Mouse (Mus musculus): ENCODE measurements around the gene H2-Oa. TPM values are rescaled to one million over a fixed set of nuclear protein-coding genes. Genes with fewer than 3 reads are reported as not detected.
A peak's percentile ranks its signal among the peaks of the same experiment; 100 is the strongest.

The H2-Oa gene
- polyA plus RNA-seq, 1 experiment: 9.5 TPM

DNA sequence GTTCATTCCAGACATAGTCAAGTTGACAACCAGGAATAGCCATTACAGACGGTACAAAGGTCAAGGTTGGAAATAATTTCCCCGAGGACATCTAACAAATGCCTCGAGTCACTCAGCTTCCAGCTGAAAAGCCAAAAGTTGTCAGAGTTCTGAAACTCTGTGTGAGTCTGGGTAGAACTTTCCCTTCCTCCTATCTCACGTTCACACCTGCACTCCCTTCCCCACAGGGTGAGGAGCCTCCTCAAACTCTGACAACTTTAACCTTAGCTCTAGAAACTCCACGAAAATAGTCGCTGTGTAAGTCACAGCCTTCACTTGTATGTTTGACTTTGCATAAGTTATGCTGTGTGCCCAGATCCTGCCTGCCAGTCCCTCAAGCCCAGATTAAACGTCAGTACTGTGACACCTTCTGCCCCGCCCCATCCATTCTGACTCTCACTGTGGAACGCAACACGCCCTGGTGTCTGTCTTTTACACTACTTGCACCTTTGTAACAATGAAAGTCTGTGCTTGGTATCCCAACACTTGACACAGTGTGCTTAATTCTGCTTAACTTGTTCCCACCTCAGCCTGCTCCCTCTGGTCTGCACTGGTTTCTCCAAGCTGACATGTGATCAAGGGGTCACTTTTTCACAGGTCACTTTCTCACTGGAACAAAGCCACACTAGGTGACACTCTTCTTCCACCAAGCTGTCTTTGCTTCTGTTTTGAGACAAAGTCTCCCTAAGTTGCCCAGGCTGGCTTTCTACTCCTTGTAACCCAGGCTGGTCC is 6.8 kb downstream of the H2-Oa start:
- Histone ChIP-seq H3K9me3 (peaks cover 11% of the 10 kb centered on the region), H3K4me3 (replicated peaks) (no peak overlapping the region), H3K4me1 (peaks cover 74% of the 10 kb centered on the region), H3K27me3 (replicated peaks) (peaks cover 8% of the 10 kb centered on the region), H3K36me3 (replicated peaks; ENCODE audit: low read length) (peaks cover 12% of the 10 kb centered on the region)
- no peak for TF ChIP-seq GATA1 (IDR thresholded peaks at IDR 0.05; ENCODE audit: borderline replicate concordance, low read length)

- H3K9me3 ChIP-seq: peaks cover 4% of the 10 kb centered on the region
- peaks cover 5% of the 10 kb centered on the region for H3K36me3 ChIP-seq (replicated peaks; ENCODE audit: low read length)
- H3K4me3 ChIP-seq (replicated peaks): no peak overlapping the region
- H3K4me1 ChIP-seq: peaks cover 70% of the 10 kb centered on the region
- TF ChIP-seq GATA1 (IDR thresholded peaks at IDR 0.05; ENCODE audit: borderline replicate concordance, low read length) (no peak), FLI1 (IDR thresholded peaks at IDR 0.05; ENCODE audit: low read length) (no peak)
- peaks cover 8% of the 10 kb centered on the region for H3K27me3 ChIP-seq (replicated peaks)
Observed at GRCm38 (mm10) chr17:34099531-34099930, 7.4 kb downstream of the H2-Oa start.

DNA sequence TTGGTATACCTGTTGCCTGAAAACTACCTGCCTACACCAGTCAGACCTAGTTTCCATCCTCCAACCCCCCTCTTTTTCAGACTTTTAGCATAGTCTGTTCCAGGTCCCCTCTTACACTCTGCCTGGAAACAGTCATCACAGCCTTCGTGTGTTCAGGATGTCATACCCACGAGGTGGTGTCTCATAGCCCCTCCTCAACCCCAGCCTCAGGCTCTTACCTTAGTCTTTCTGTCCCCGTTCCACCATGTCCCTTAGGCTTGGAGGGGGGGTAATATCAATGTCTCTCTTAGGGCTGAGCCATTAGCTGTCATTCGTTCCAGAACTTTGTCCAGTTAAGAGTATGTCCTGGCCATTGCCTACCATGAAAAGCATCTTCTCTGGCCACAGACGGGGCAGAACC is 9.0 kb downstream of the H2-Oa start:
- Histone ChIP-seq H3K9me3 (0 out of 2 replicates have a peak, but pooled peaks cover 3% of the 10 kb centered on the region), H3K4me3 (replicated peaks) (peak overlapping the region; percentile 89), H3K4me1 (peaks cover 57% of the 10 kb centered on the region), H3K36me3 (replicated peaks; ENCODE audit: low read length) (no peaks in the 10 kb centered on the region), H3K27me3 (replicated peaks) (peaks cover 8% of the 10 kb centered on the region)
- TF ChIP-seq FLI1 (IDR thresholded peaks at IDR 0.05; ENCODE audit: low read length) (no peak), GATA1 (IDR thresholded peaks at IDR 0.05; ENCODE audit: borderline replicate concordance, low read length) (no peak)

DNA sequence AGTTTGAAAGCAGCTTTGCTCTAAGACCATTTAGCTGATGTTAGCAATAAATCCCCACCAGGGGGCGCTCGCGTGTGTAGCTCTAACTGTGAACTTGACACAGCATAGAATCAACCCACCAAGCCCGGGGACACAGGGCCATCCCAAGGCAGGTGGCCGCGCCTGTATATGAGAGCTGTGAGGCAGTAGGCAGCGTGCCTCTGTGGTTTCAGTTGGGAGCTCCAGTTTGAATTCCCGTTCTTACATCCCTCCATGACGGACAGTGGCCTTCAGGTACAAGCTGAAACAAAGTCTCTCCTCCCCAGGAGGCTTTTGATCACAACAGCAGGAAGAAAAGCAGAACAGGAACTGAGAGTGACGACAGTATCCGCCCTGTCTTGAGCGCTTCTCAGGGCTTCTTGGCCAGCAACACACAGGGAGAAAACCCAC is 9.5 kb downstream of the H2-Oa start:
- Histone ChIP-seq H3K27me3 (replicated peaks) (peaks cover 8% of the 10 kb centered on the region), H3K4me1 (peaks cover 57% of the 10 kb centered on the region), H3K9me3 (0 out of 2 replicates have a peak, but pooled peaks cover 3% of the 10 kb centered on the region), H3K4me3 (replicated peaks) (peak overlapping the region; percentile 89), H3K36me3 (replicated peaks; ENCODE audit: low read length) (no peaks in the 10 kb centered on the region)
- TF ChIP-seq GATA1 (IDR thresholded peaks at IDR 0.05; ENCODE audit: borderline replicate concordance, low read length) (no peak), FLI1 (IDR thresholded peaks at IDR 0.05; ENCODE audit: low read length) (no peak)

- TF ChIP-seq FLI1 (IDR thresholded peaks at IDR 0.05; ENCODE audit: low read length) (no peak), GATA1 (IDR thresholded peaks at IDR 0.05; ENCODE audit: borderline replicate concordance, low read length) (no peak)
- H3K9me3 ChIP-seq: 0 out of 2 replicates have a peak, but pooled peaks cover 3% of the 10 kb centered on the region
- peaks cover 8% of the 10 kb centered on the region for H3K27me3 ChIP-seq (replicated peaks)
- H3K36me3 ChIP-seq (replicated peaks; ENCODE audit: low read length): no peaks in the 10 kb centered on the region
- H3K4me1 ChIP-seq: peaks cover 60% of the 10 kb centered on the region
- peak overlapping the region; percentile 35 for H3K4me3 ChIP-seq (replicated peaks)
Observed at GRCm38 (mm10) chr17:34102831-34103230, 10.7 kb downstream of the H2-Oa start.

DNA sequence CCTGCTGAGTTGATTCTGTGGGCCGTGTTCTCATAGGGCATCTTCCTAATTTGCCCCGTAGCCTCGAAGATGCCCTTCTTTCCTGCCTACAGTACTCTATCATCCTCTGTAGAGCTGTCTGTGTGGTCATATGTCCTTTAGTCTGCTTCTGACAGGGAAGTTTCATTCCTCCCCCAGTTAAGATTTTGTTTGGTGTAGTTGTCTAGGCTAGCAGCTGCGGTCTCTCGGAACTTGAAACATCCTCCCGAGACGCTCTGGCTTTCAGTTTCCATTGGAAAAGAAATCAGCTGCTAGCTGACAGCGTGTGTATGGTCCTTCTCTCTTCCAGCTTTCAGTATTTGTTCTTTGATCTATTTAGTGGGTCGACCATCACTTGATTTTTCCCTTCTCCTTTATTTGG is 12.7 kb downstream of the H2-Oa start:
- 0 out of 2 replicates have a peak, but pooled peaks cover 3% of the 10 kb centered on the region for H3K9me3 ChIP-seq
- H3K27me3 ChIP-seq (replicated peaks): peaks cover 6% of the 10 kb centered on the region
- peaks cover 10% of the 10 kb centered on the region for H3K36me3 ChIP-seq (replicated peaks; ENCODE audit: low read length)
- H3K4me1 ChIP-seq: peaks cover 62% of the 10 kb centered on the region
- no peak overlapping the region for H3K4me3 ChIP-seq (replicated peaks)
- TF ChIP-seq GATA1 (IDR thresholded peaks at IDR 0.05; ENCODE audit: borderline replicate concordance, low read length) (no peak), FLI1 (IDR thresholded peaks at IDR 0.05; ENCODE audit: low read length) (no peak)

DNA sequence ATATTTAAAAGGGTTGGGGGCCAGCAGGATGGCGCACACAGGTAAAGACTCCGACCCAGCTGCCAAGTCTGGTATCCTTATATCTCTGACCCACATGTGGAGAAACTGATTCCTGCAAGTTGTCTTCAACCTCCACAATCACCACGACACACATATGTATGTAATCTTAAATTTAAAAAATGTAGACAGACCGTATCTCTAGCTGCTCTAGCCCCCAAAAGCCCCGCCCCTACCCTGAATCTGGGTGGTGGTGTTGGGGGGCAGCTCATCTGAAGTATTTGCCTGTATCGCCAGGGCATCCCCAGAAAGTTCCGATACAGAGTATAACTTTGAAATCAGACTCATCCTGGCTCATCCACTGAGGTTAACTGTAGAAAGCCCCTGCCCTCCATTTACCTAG is 14.4 kb downstream of the H2-Oa start:
- peaks cover 27% of the 10 kb centered on the region for H3K36me3 ChIP-seq (replicated peaks; ENCODE audit: low read length)
- 0 out of 2 replicates have a peak, but pooled peaks cover 3% of the 10 kb centered on the region for H3K9me3 ChIP-seq
- H3K4me1 ChIP-seq: peaks cover 55% of the 10 kb centered on the region
- H3K4me3 ChIP-seq (replicated peaks): no peak overlapping the region
- TF ChIP-seq GATA1 (IDR thresholded peaks at IDR 0.05; ENCODE audit: borderline replicate concordance, low read length): no peak
- no peak for TF ChIP-seq FLI1 (IDR thresholded peaks at IDR 0.05; ENCODE audit: low read length)
- no peaks in the 10 kb centered on the region for H3K27me3 ChIP-seq (replicated peaks)

DNA sequence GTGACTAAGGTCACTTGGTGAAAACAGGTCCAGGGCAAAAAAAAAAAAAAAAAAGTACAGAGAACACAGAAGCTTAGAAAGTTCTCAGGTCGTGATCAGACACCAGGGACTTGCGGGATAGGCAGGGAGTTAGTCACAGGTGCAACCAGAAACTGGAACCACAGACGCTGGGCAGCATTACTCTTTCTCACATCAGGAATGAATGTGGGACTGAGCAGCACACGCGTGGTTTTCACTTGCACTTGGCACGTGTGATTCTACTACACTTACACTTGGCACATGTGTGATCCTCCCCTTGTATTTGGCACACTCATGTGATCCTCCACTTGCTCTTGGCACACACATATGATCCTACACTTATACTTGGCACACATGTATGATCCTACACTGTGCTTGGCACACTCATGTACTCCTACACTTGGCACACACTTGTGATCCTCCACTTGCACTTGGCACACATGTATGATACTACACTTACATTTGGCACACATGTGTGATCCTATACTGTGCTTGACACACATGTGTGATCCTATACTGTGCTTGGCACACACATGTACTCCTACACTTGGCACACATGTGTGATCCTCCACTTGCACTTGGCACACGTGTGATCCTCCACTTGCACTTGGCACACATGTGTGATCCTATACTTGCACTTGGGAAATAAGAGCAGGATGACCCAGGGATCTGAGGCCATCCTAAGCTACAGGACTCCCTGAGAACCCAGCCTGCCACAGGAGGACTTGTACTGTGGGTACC is 15.1 kb downstream of the H2-Oa start:
- H3K9me3 ChIP-seq: 0 out of 2 replicates have a peak, but pooled peaks cover 3% of the 10 kb centered on the region
- peaks cover 48% of the 10 kb centered on the region for H3K4me1 ChIP-seq
- H3K4me3 ChIP-seq (replicated peaks): peak overlapping the region; percentile 0
- no peaks in the 10 kb centered on the region for H3K27me3 ChIP-seq (replicated peaks)
- TF ChIP-seq FLI1 (IDR thresholded peaks at IDR 0.05; ENCODE audit: low read length) (no peak), GATA1 (IDR thresholded peaks at IDR 0.05; ENCODE audit: borderline replicate concordance, low read length) (no peak)
- H3K36me3 ChIP-seq (replicated peaks; ENCODE audit: low read length): peaks cover 35% of the 10 kb centered on the region

DNA sequence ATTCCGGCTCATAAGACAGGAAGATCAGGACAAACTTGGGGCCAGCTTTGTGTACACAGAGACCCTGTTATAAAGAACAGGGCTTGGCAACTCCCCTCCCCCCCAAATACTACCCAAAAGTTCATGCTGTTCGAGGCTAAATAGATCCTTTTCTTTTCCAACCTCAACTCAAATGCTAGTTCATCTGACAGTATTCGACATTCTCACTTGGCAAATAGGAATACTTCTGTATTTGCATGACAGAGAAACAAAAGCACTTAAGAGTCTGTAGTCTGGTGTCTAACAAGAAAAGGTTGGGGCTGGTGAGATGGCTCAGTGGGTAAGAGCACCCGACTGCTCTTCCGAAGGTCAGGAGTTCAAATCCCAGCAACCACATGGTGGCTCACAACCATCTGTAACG is 16.3 kb downstream of the H2-Oa start:
- H3K36me3 ChIP-seq (replicated peaks; ENCODE audit: low read length): peaks cover 46% of the 10 kb centered on the region

More for the DNA sequence above, 16.3 kb downstream of the H2-Oa start:
- TF ChIP-seq FLI1 (IDR thresholded peaks at IDR 0.05; ENCODE audit: low read length): no peak
- no peak for TF ChIP-seq GATA1 (IDR thresholded peaks at IDR 0.05; ENCODE audit: borderline replicate concordance, low read length)
- Histone ChIP-seq H3K9me3 (0 out of 2 replicates have a peak, but pooled peaks cover 3% of the 10 kb centered on the region), H3K4me3 (replicated peaks) (no peak overlapping the region), H3K4me1 (peaks cover 48% of the 10 kb centered on the region), H3K27me3 (replicated peaks) (no peaks in the 10 kb centered on the region)
